Mouse (Mus musculus): ENCODE measurements around the gene Snd1.

Gene Snd1

GRCm38 (mm10) chr6:28705384-28706107, 230.6 kb downstream of the Snd1 start:
- no peak for DNase-seq (ENCODE audit: low read depth, low spot score)

DNA sequence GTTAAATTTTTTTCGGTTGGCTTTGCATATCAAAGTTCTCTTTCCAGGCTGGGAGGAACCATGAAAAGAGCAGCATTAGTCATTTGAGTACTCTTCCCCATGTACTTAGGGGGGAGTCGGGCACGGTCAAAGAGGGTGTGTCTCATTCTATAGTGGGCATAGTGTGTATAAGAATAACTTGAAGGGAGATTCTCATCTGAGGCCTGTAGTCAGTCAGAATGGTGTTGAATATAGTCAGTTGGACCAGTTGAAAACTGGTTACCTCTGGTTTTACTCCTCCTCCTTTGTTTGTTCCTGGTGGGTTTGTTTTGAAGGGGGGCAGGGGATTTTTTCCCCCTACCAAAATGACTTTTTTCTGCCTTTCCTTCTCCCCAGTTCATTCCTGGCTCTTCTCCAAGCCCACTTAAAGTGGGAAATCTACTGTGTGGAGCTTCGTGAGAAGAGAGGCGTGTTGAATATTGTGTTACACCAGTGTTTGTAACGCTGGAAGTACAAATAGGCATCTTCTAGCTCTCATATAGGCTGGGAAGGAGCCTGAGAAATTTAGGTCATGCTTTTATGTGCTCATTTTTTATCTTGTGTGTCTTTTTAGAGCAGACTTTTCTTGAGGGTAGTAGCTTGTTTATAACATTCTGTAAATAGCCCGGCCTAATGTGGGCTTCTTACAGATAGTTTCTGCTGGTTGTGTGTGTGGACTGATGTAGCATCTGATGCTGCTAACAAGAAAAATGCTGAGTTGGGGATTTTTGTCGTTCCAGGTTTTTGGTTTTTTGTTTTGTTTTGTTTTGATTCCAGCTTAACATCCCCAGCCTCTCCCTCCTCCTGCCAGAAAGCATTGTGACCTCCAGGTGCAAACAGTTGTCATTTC, 231.4 kb downstream of the Snd1 start:
- no peak for DNase-seq (ENCODE audit: low read depth, low spot score)

GRCm38 (mm10) chr6:28706976-28707592, 232.1 kb downstream of the Snd1 start:
- no peak for DNase-seq (ENCODE audit: low read depth, low spot score)

GRCm38 (mm10) chr6:28710035-28710434, 235.1 kb downstream of the Snd1 start:
- DNase-seq (ENCODE audit: low read depth, low spot score) = no peak

DNA sequence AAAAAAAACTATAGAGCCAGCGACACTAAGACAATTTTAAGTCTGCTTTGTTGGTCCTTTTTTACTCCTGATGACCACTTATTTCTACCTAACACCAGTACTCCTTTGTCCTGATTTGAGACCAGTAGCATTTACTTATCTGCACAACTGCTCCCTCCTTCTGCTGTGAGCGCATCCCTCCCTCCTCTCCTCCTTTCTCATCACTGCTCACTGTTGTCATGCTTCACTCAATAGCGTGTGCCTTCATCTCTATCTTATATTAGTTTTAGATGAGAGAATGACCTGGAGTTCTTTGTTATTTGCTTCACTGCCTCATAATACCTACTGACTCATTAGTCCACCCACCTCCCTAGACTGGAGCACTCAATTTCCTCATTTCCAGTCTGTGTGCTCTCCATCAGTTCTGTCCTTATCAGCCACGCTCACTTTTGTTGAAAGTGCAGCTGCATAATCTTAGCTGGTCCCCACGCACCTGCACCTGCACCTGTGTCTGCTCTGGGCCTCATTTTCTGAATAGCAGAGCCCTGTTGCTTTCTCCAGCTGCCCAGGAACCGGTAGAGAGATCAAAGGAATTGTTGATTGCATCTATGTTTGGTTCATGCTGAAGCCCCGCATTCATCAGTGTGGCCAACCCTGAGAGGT, 242.4 kb downstream of the Snd1 start:
- peak; percentile 37 for DNase-seq (ENCODE audit: low read depth, low spot score)

- no peak for DNase-seq (ENCODE audit: low read depth, low spot score)
Measured at GRCm38 (mm10) chr6:28717845-28718237, 242.9 kb downstream of the Snd1 start.

- no peak for DNase-seq (ENCODE audit: low read depth, low spot score)
Measured at GRCm38 (mm10) chr6:28720391-28721171, 245.6 kb downstream of the Snd1 start.

DNA sequence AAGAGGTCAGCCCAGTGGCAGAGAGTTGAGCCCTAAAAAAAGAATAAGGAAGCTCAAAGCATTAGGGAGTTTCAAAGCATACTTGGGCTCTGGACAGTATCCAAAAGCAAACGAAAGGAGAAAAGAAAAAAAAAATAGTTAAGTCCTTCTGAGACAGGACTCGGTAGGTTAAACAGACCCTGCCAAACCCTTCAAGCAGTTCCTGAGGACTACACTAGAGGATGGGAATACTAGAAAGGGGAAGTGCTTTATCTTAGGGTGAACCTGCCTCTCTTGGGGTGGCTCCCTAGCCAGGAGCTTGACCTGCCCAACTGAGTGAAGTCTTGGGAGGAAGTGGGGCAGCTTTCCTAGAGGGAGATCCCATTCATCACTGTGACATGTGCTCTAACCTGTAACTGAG, 248.1 kb downstream of the Snd1 start:
- DNase-seq (ENCODE audit: low read depth, low spot score) = no peak

GRCm38 (mm10) chr6:28724776-28725175, 249.8 kb downstream of the Snd1 start:
- no peak for DNase-seq (ENCODE audit: low read depth, low spot score)

DNA sequence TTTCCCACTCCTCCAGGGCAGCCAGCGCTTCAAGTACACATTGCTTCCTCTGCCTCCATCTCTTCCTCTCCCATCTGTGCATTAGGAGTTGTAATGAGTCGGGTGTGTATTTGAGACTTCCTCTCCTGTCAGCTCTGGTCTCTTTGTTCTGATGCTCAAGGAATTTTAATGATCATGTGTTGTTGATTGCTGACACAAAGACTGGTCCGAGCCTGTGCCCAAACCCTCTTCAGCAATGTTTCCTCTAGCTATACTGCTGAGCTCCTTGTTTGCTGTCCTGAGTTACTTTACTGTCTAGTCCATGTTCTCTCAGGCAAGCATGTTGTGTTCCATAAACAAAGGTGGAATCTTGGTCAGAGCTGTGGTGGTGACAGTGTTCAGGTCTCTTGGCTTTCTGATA, 254.3 kb downstream of the Snd1 start:
- DNase-seq (ENCODE audit: low read depth, low spot score) = peak; percentile 81

GRCm38 (mm10) chr6:28729649-28730048, 254.7 kb downstream of the Snd1 start:
- DNase-seq (ENCODE audit: low read depth, low spot score) = no peak

- no peak for DNase-seq (ENCODE audit: low read depth, low spot score)
Measured at GRCm38 (mm10) chr6:28731246-28731645, 256.3 kb downstream of the Snd1 start.

DNA sequence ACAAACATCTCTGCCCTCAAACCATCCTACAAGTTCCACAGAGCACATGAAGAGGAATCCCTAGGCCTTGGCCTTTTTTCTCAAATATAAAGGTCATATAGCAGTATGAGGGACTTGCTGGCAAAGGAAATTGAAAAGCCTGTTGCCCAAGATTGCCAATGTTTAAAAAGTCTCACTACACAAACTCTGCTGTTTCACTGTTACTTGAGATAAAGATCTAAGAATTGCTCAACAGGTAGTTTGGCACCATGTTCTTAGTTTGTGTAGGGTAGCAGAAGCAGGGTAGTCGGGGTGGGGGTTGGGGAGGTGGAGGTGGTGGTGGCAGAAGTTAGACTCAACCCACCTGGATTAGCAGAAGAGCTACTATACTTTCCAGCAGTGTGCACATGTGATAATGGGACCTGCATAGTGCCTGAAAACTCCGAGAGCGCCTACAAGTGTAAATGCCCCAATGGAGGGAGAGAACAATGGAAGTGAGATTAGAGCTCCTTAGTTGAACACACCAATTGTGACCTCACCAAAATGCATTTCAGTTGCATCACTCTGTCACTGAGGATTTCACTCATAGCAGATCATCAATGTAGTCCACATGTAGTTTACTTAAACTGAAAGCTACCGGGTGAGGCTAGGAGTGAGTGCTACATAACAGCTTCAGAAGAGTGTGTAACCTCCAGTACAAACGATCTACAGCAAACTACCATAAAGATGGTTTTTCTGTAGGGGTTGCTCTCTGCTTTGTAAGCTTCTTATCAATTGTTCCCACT, 259.1 kb downstream of the Snd1 start:
- DNase-seq (ENCODE audit: low read depth, low spot score) = no peak

DNA sequence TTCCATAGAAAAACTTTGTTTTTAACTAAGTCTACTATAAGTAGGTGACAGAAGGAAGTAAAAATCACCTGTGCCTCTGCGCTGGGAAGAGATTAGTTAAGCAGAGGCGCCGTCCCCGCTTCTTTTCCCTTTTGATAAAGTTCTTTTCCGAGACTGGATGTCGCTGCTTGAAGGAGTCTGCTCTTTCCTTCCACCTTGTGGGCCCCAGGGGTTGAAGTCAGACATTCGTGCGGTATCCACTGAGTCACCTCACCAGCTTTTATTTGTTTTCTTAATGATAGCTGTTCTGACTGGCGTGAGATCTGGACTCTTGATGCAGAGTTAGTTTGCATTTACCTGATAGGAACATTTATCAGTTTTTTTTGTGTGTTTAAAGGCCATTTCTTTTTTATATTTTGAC, 260.2 kb downstream of the Snd1 start:
- no peak for DNase-seq (ENCODE audit: low read depth, low spot score)

- DNase-seq (ENCODE audit: low read depth, low spot score) = no peak
Measured at GRCm38 (mm10) chr6:28736665-28737064, 261.7 kb downstream of the Snd1 start.

- no peak for DNase-seq (ENCODE audit: low read depth, low spot score)
Measured at GRCm38 (mm10) chr6:28737601-28738000, 262.7 kb downstream of the Snd1 start.

- no peak for DNase-seq (ENCODE audit: low read depth, low spot score)
Measured at GRCm38 (mm10) chr6:28743586-28743985, 268.6 kb downstream of the Snd1 start.

DNA sequence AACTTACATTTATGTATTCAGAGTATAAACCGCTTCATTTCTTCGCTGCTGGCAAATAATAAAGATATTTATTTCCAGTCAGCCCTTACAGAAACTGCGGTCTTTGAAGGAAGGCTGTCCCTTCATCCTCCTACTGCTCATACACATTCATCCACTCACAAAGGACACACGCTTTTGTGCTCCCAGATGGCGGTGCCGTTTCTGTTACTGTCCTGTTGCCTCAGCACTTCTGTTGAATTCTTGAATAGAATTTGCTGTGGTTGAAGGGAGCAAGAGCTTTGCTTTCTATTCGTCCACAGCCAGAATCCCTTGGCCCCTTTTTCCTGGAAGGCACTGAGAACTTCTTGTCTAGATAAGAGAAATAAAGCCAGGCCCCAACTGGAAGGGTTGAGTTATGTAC, 270.9 kb downstream of the Snd1 start:
- DNase-seq (ENCODE audit: low read depth, low spot score) = no peak

DNA sequence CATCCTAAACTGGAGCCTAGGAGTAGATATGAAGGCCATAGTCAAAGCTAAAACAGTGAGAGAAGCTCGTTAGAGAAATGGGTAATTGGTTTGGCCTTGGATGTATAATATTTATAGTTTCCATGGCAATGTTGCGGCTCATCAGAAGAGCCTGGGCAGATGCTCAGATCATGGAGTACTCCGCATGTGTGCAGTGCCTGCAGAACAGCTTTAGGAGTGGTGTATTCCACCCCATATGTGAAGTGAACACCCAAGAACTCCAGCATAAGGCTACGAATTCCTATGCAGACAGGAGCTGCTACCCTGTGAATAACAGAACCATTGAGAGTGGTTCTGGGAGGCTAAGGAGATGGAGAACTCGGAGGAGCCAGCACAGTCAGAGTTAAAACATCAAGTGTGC, 272.1 kb downstream of the Snd1 start:
- no peak for DNase-seq (ENCODE audit: low read depth, low spot score)

GRCm38 (mm10) chr6:28747931-28748670, 273.2 kb downstream of the Snd1 start:
- DNase-seq (ENCODE audit: low read depth, low spot score) = peak; percentile 34

Data from ZHBTc4 (cell line).